Mouse (Mus musculus): ENCODE results near the gene Irx1. TPM values are rescaled to one million over a fixed set of nuclear protein-coding genes. Genes with fewer than 3 reads are reported as not detected.

The Irx1 gene
- polyA plus RNA-seq, 1 experiment from 2014 or later = not detected

DNA sequence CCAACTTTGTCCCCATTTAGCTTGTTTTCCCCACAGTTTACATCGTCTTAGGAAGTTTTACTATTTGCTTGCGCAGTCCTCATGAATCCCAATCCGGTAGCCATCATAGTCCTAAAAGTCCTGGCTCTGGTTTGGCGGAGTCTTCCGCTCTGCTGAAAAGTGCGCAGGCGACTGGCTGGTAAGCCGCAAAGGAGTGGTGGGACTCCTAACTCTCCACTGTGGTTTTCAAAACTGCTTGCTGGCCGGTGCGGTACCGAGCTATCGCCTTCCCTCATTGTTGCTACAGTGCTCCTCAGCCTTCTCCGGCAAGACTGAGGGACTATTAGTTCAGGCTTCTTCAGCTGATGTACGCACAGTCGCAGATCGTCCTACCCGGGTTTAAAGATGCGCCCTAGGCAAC lies 6.4 kb downstream of the Irx1 start:
- no peak for ATAC-seq (replicated peaks; ENCODE audit: low FRiP score, low TSS enrichment, low read depth)
- Histone ChIP-seq H3K9ac (ENCODE audit: low read length) (no peak overlapping the region), H3K4me3 (ENCODE audit: low read depth, low read length) (no peak overlapping the region), H3K4me1 (replicated peaks; ENCODE audit: control insufficient read depth, insufficient read depth, low read length) (no peaks in the 10 kb centered on the region; the same call in 1 of the 2 replicates), H3K27ac (ENCODE audit: low read depth) (no peak overlapping the region), H3K9me3 (ENCODE audit: control insufficient read depth, low read length) (no peaks in the 10 kb centered on the region), H3K27me3 (replicated peaks; ENCODE audit: control insufficient read depth, insufficient read depth, low read length) (peaks cover 88% of the 10 kb centered on the region), H3K4me2 (ENCODE audit: low read length) (no peak overlapping the region), H3K36me3 (ENCODE audit: control insufficient read depth, insufficient read depth, low read length) (no peaks in the 10 kb centered on the region)
- 12% methylated on average over 18 of the region's 18 CpGs for WGBS
- peak; percentile 70 for DNase-seq (ENCODE audit: low spot score)

DNA sequence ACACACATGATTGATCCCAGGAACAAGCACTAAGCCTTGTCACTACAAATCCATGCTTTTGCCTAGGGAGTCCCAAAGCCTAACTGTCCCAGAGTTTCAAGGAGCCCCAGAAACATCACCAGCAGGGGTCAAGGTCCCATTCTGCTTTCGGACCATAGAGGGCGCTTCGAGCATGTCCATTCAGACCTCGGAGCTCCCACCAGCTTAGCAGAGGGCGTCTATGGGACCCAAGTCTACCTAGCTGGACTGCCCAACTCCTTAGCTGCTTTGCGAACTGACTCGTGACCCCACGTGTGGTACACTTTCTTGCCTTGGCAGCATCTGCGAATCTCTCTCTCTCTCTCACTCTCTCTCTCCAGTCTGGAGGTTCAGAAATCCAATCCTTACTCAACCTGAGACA lies 7.0 kb downstream of the Irx1 start:
- 9% methylated on average over 9 of the region's 9 CpGs for WGBS
- Histone ChIP-seq H3K4me2 (ENCODE audit: low read length) (no peak overlapping the region), H3K27ac (ENCODE audit: low read depth) (no peak overlapping the region), H3K4me3 (ENCODE audit: low read depth, low read length) (no peak overlapping the region), H3K27me3 (replicated peaks; ENCODE audit: control insufficient read depth, insufficient read depth, low read length) (peaks cover 81% of the 10 kb centered on the region), H3K9me3 (ENCODE audit: control insufficient read depth, low read length) (no peaks in the 10 kb centered on the region), H3K36me3 (ENCODE audit: control insufficient read depth, insufficient read depth, low read length) (no peaks in the 10 kb centered on the region), H3K9ac (ENCODE audit: low read length) (no peak overlapping the region), H3K4me1 (replicated peaks; ENCODE audit: control insufficient read depth, insufficient read depth, low read length) (no peaks in the 10 kb centered on the region; the same call in 1 of the 2 replicates)
- ATAC-seq (replicated peaks; ENCODE audit: low FRiP score, low TSS enrichment, low read depth) (0 out of 2 replicates have a peak, but pooled peaks have one; percentile 20), DNase-seq (ENCODE audit: low spot score) (peak; percentile 63)

DNA sequence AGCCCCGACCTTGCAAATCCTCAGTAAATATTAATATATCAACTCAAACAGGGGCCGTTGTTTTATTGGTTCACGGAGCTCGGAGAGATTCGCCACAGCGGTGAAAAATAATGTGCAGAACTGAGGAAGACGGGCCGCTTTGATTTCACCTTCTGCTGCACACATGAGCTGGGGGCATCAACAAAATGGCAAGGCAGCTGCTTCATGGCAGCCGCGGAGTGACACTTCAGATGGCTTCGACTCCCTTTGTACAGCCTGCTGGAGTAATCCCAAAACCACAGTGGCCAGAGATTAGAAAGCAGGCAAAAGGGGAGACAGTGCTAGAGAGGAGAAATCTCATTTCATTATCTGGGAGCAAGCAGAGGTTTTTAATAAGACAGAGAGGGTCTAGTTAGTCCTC lies 11.6 kb downstream of the Irx1 start:
- ATAC-seq (replicated peaks; ENCODE audit: low FRiP score, low TSS enrichment, low read depth) = no peak
- Histone ChIP-seq H3K36me3 (ENCODE audit: control insufficient read depth, insufficient read depth, low read length) (no peaks in the 10 kb centered on the region), H3K4me3 (ENCODE audit: low read depth, low read length) (no peak overlapping the region), H3K27ac (ENCODE audit: low read depth) (no peak overlapping the region), H3K9ac (ENCODE audit: low read length) (no peak overlapping the region), H3K27me3 (replicated peaks; ENCODE audit: control insufficient read depth, insufficient read depth, low read length) (peaks cover 47% of the 10 kb centered on the region), H3K4me2 (ENCODE audit: low read length) (no peak overlapping the region), H3K9me3 (ENCODE audit: control insufficient read depth, low read length) (no peaks in the 10 kb centered on the region), H3K4me1 (replicated peaks; ENCODE audit: control insufficient read depth, insufficient read depth, low read length) (no peaks in the 10 kb centered on the region)
- WGBS = 25% methylated on average over 11 of the region's 11 CpGs
- DNase-seq (ENCODE audit: low spot score) = no peak

DNA sequence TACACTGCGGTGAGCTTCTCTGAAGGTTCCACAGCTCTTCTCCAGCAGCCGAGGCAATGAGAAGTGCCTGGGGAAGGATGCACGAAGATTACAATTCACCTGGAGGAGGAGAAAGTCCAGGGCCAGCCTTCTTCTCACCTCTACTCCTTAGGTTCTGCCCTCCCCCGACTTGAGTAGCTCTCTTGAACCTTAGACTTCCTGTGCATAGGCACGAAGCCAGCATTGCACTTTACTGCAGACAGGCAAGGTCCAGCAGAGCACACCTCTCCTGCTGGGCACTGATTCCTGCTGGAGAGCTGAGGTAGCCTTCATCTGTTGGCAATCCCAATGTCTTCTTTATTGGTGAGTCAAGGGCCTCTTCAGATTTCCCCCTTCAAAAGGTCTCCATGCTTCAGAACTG lies 13.7 kb downstream of the Irx1 start:
- ATAC-seq (replicated peaks; ENCODE audit: low FRiP score, low TSS enrichment, low read depth) (no peak), DNase-seq (ENCODE audit: low spot score) (no peak)
- WGBS = 56% methylated on average over 5 of the region's 5 CpGs
- no peaks in the 10 kb centered on the region for H3K4me1 ChIP-seq (replicated peaks; ENCODE audit: control insufficient read depth, insufficient read depth, low read length)
- H3K9ac ChIP-seq (ENCODE audit: low read length) = no peak overlapping the region
- no peak overlapping the region for H3K27ac ChIP-seq (ENCODE audit: low read depth)
- no peak overlapping the region for H3K4me3 ChIP-seq (ENCODE audit: low read depth, low read length)
- peaks cover 26% of the 10 kb centered on the region for H3K27me3 ChIP-seq (replicated peaks; ENCODE audit: control insufficient read depth, insufficient read depth, low read length)
- no peaks in the 10 kb centered on the region for H3K9me3 ChIP-seq (ENCODE audit: control insufficient read depth, low read length)
- H3K4me2 ChIP-seq (ENCODE audit: low read length) = no peak overlapping the region
- no peaks in the 10 kb centered on the region for H3K36me3 ChIP-seq (ENCODE audit: control insufficient read depth, insufficient read depth, low read length)

DNA sequence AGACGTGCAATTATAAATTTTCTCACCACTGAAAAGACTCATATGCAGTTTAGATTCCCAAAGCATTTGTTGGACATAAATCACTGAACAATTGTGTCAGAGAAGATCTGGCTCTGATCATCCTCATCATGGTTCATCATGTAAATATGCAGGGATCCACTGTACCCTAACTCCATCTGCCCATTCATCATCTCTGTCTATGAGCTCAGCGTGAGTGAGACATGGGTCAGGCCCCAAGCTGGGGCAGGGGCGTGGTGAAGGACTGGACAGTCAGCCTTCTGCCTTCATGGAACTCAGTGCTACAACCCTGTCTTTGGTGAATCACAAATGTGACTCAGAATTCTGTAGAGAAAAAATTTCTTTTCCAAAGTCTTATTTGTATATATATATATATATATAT lies 53.2 kb downstream of the Irx1 start:
- Histone ChIP-seq H3K9ac (ENCODE audit: low read length) (no peak overlapping the region), H3K36me3 (ENCODE audit: control insufficient read depth, insufficient read depth, low read length) (no peaks in the 10 kb centered on the region), H3K4me3 (ENCODE audit: low read depth, low read length) (no peak overlapping the region), H3K4me2 (ENCODE audit: low read length) (no peak overlapping the region), H3K27ac (ENCODE audit: low read depth) (no peak overlapping the region), H3K4me1 (replicated peaks; ENCODE audit: control insufficient read depth, insufficient read depth, low read length) (no peaks in the 10 kb centered on the region), H3K9me3 (ENCODE audit: control insufficient read depth, low read length) (no peaks in the 10 kb centered on the region), H3K27me3 (replicated peaks; ENCODE audit: control insufficient read depth, insufficient read depth, low read length) (no peaks in the 10 kb centered on the region)
- 73% methylated on average over 3 of the region's 3 CpGs for WGBS
- DNase-seq (ENCODE audit: low spot score) (no peak), ATAC-seq (replicated peaks; ENCODE audit: low FRiP score, low TSS enrichment, low read depth) (no peak)

Measured in intestine, embryonic 14.5 days (tissue).